Mouse (Mus musculus): ENCODE results near the gene Ptpn21.

Ptpn21 gene

GRCm38 (mm10) chr12:98736951-98737800 is at the start of gene Ptpn21:
Ptpn21 (minus strand) TSS chr12:98737405.
- peak; percentile 79 to 88 for DNase-seq

GRCm38 (mm10) chr12:98784251-98784650 is 47.0 kb upstream of the Ptpn21 start:
- no peak for DNase-seq

GRCm38 (mm10) chr12:98779148-98779547 is 41.9 kb upstream of the Ptpn21 start:
- peak in 1 of 2 experiments; percentile 24 for DNase-seq

GRCm38 (mm10) chr12:98777509-98777908 is 40.3 kb upstream of the Ptpn21 start:
- no peak for DNase-seq

- DNase-seq: no peak
These were observed 29.0 kb upstream of the Ptpn21 start for GRCm38 (mm10) chr12:98766241-98766640.

GRCm38 (mm10) chr12:98759700-98760099 is 22.5 kb upstream of the Ptpn21 start:
- no peak for DNase-seq

- DNase-seq: no peak
These were observed 20.4 kb upstream of the Ptpn21 start for GRCm38 (mm10) chr12:98757636-98758035.

- DNase-seq: peak in 1 of 2 experiments; percentile 12
These were observed 10.2 kb upstream of the Ptpn21 start for GRCm38 (mm10) chr12:98747380-98747753.

- DNase-seq: peak; percentile 94 to 95
These were observed 9.7 kb upstream of the Ptpn21 start, which contains the start of gene Zc3h14 for GRCm38 (mm10) chr12:98746746-98747379. Zc3h14 (plus strand) TSS chr12:98746964.

GRCm38 (mm10) chr12:98746131-98746530 is 8.9 kb upstream of the Ptpn21 start:
- peak; percentile 73 to 77 for DNase-seq

- DNase-seq: no peak
These were observed 8.4 kb upstream of the Ptpn21 start for GRCm38 (mm10) chr12:98745626-98746025.

GRCm38 (mm10) chr12:98741011-98741501 is 3.9 kb upstream of the Ptpn21 start:
- peak in 1 of 2 experiments; percentile 6 for DNase-seq

- peak in 1 of 2 experiments; percentile 39 for DNase-seq
These were observed 671 bp upstream of the Ptpn21 start for GRCm38 (mm10) chr12:98737801-98738350.

- DNase-seq: no peak
These were observed 2.1 kb downstream of the Ptpn21 start for GRCm38 (mm10) chr12:98734880-98735801.

GRCm38 (mm10) chr12:98734246-98734879 is 2.8 kb downstream of the Ptpn21 start:
- peak; percentile 88 to 90 for DNase-seq

- no peak for DNase-seq
These were observed 3.4 kb downstream of the Ptpn21 start for GRCm38 (mm10) chr12:98733776-98734175.

- no peak for DNase-seq
These were observed 4.0 kb downstream of the Ptpn21 start for GRCm38 (mm10) chr12:98733165-98733564.

GRCm38 (mm10) chr12:98730682-98731081 is 6.5 kb downstream of the Ptpn21 start:
- DNase-seq: no peak

GRCm38 (mm10) chr12:98727186-98727585 is 10.0 kb downstream of the Ptpn21 start:
- no peak for DNase-seq

- no peak for DNase-seq
These were observed 11.1 kb downstream of the Ptpn21 start for GRCm38 (mm10) chr12:98726078-98726477.

GRCm38 (mm10) chr12:98724976-98725375 is 12.2 kb downstream of the Ptpn21 start:
- no peak for DNase-seq

- DNase-seq: no peak
These were observed 13.0 kb downstream of the Ptpn21 start for GRCm38 (mm10) chr12:98724224-98724623.
